Mouse (Mus musculus) kidney, embryonic 14.5 days (tissue): ENCODE measurements around the gene Lins1. TPM values are rescaled to one million over a fixed set of nuclear protein-coding genes. Genes with fewer than 3 reads are reported as not detected.

ENCODE experiments used
- polyA plus RNA-seq: library from polyadenylated mRNA; unstranded; fragments of >200 nt; fragmentation: Nextera tagmentation; extraction: Ambion mirVana; gene quantifications from 2 replicates; pipeline ENCODE4 v1.2.1, GENCODE M21; 2014

Lins1 gene
- polyA plus RNA-seq, 1 experiment from 2014 or later = 23.1 TPM

Other genes with a start within 250 kb of the Lins1 start
- gene Asb7, start 293 bp upstream of the Lins1 start, polyA plus RNA-seq = 10.7 and 19.6 TPM in 2 replicates
- 0.94 and 1.9 TPM in 2 replicates for gene Cers3, start 53.6 kb downstream of the Lins1 start, polyA plus RNA-seq
- 4.3 and 4.6 TPM in 2 replicates for gene Adamts17, start 149.8 kb downstream of the Lins1 start, polyA plus RNA-seq